Mouse (Mus musculus) activated CD4-positive, CD25-positive, alpha-beta regulatory T cell, adult 4 months (primary cell): ENCODE measurements around the gene Olfr967. TPM values are rescaled to one million over a fixed set of nuclear protein-coding genes. Genes with fewer than 3 reads are reported as not detected.
"Not testable (repeated sequence)": the region's sequence is repeated elsewhere in the genome, so short reads cannot be mapped to it uniquely, and the experiment has no call there.

ENCODE experiments used
- ATAC-seq: one replicate; pipeline ENCODE4 v1.8.0; 2017
- polyA plus RNA-seq, 2 experiments: library from polyadenylated mRNA; unstranded; fragments of 100-300 nt; shearing (Covaris generic); gene quantifications; one replicate each; pipeline ENCODE4 v1.2.1; 2017

Olfr967 gene
- not detected for polyA plus RNA-seq

DNA sequence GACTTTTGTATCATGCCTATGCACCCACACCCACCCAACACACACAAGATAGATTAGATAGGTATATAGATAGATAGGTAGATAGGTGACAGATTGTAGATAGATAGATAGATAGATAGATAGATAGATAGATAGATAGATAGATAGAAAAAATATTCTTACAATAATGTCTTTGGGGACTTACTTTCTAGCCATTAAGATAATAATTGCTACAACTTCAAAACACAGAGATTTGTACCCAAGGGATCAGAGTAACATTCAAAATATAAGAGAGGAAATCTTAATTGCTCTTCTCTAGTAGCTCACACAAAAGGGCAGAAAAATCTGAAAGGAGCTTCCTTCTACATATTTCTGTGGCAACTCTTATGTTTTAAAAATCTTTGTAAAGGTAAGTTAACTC is at the start of gene Olfr967:
Gene Olfr967 (plus strand): TSS at position 301 of the 400 bp plus-strand sequence.
- ATAC-seq, result no peak

DNA sequence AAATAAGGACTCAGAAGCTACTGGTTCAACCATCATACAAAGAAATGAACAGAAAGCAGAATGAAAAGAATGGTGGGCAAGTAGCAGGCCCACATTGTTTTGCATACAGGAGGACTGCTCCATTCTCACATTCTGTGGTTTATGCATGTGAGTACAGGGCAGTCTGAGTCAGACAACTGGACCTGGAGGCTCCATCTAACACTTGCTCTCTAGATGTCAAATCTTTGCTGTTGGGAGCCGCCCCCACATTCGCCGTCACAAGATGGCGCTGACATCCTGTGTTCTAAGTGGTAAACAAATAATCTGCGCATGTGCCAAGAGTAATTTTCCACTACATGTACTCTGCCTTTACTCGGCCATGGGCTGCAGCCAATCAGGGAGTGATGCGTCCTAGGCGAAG is 44.9 kb upstream of the Olfr967 start:
- not testable (repeated sequence) for ATAC-seq

DNA sequence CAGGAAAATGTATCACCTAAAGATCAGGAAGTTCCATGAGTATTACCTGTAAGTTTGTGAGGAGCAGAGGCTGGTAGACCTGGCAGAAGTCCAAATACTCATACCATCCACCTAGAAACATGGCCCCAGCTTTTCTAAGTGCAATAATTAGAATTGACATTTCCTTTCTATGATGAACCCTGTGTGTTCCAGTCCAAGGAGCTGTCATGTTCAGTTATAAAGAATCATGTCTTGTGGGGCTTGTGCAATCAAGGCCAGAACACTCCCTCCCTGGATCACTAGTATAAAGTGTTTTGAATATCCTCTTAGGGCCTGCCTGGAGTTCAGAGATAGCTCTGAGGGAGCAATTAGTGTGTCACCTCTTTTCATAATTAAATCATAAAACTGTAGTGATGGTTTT is 39.0 kb upstream of the Olfr967 start, which contains the start of gene Olfr149:
Gene Olfr149 (minus strand): TSS at position 101 of the 400 bp plus-strand sequence.
- no peak for ATAC-seq

DNA sequence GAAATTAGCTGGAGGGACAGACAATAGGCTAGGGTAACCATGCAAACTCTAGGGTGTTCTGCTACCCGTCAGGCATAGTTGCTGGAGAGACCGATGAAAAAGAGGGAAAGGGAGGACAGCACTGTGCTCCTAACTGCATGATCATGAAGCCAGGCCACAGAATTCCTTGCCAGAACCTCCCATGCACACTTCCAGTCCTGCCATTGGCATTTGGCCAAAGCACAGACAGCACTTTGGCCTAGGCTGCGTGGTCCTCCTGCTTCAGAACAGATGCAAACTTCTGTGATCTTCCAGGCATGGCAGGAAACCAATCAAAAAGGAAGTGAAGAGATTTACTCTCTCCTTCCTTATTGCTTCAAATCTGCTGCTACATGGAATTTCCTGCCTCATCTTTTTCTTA is 37.1 kb upstream of the Olfr967 start:
- ATAC-seq, result no peak

DNA sequence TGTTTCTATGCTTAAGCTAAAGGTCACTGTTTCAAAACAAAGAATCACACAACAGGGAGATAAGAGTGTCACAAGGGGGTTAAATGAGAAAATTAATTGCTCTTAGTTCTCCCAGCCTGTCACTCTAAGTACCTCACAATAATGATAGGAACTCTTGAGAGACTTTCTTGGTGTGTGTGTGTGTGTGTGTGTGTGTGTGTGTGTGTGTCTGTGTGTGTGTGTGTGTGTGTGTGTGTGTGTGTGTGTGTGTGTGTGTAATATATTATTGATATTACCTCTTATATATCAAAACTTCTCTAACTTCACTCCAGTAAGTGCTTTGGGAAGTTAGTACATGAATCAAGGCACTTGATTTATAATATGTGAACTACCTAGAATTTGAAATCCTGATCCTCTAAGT is 35.0 kb upstream of the Olfr967 start, which contains the start of gene Olfr965:
Gene Olfr965 (plus strand): TSS at position 301 of the 400 bp plus-strand sequence.
- ATAC-seq, result no peak

DNA sequence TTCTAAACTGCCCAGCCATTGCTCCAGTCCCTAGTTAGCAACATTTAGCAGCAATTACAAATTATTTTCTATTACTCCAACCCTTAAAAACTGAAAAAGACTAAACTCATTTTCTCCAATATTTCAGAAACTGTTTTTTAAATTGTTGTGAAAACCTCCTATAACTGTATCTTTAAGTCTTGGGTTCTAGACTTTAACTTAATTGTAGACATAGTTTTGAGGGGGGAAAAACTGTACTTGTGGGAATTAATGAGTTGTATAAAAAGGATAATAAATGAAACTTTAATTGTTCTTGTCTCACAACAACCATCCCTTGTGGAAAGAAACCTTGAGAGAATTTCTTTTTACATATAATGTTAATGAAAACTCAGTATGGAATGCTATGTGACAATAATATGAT is 15.4 kb upstream of the Olfr967 start, which contains the start of gene Olfr150:
Gene Olfr150 (plus strand): TSS at position 301 of the 400 bp plus-strand sequence.
- no peak for ATAC-seq

DNA sequence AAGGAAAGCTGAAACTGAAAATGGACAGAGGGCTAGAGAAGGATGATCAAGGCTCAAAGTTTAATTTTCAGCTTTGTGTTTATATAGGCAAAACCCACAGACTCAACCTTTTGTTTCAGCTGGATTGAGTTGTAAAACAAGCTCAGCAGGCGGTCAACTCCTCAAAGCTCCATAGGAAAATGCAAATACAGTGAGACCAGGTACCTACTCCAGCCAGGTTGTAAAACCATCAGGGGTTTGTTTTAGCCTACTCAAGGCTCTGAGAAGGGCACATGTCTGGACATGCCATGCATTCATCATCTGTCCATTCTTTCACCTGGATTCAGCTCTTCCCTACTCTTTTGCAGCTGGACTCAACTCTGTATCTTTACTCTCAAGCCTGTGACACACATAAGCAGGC is 5.3 kb upstream of the Olfr967 start:
- no peak for ATAC-seq

DNA sequence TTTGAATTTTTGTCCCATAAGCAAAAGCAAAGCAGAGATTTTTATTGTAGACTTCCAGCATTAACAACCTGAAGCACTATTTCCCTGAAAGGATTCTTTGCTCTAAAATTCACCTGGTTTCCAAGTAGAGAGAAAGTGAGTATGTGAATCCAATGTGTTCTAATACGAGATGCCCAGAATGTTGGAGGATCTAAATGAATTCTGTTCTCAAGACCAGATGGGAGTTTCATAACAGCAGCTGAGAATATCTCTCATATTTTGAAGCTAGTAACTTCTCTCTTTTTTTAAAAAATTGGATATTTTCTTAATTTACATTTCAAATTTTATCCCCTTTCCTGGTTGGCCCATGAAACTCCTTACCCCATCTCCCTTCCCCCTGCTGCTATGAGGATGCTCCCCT is 379 bp downstream of the Olfr967 start:
- ATAC-seq, result no peak

DNA sequence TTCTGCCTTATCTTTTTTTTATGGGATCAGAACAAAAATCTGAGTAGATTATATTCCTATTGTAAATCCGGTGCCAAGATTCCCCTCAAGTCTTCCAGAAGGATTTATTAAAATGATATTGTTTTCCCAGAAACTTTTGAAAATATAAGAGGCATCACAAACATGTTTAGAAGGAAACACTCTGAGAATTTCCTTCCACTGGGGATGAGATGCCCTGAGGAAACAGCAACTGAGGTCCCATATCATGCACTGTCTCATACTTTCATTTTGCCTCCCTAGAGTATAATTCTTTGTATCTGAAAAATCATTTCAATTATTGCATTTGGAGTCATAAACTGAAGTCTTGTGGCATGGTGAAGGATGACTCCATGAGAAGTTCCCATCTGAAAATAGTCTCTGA is 37.1 kb downstream of the Olfr967 start, which contains the start of gene Olfr968:
Gene Olfr968 (minus strand): TSS at position 101 of the 400 bp plus-strand sequence.
- no peak for ATAC-seq

DNA sequence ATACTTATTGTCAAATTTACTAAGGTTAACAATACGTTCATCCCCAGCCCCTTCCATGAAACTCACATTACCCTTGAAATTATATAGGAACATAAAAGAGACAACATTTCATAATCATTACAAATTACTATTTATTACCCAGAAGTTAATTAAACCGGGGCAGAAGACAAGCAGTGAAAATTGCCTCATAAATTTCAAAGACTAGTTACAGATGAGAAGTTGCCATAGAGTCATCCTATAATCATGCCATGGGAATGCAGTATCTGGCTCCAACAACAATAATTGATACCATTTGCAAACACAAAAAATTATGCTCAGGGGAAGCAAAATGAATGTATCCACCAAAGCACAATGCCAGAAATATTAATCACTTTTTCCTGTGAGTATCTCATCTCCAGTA is 44.5 kb downstream of the Olfr967 start, which contains the start of gene Olfr969:
Gene Olfr969 (plus strand): TSS at position 388 of the 400 bp plus-strand sequence.
- no peak for ATAC-seq

Other genes starting within 250 kb of the Olfr967 start
- not detected for gene Olfr957, start 230.4 kb upstream of the Olfr967 start, polyA plus RNA-seq
- gene Olfr958, start 192.2 kb upstream of the Olfr967 start, polyA plus RNA-seq, result not detected
- gene Olfr959, start 170.7 kb upstream of the Olfr967 start, polyA plus RNA-seq, result not detected
- gene AW551984, start 141.8 kb upstream of the Olfr967 start, polyA plus RNA-seq, result not detected
- gene Olfr148, start 135.6 kb upstream of the Olfr967 start, polyA plus RNA-seq, result not detected
- gene Olfr960, start 124.9 kb upstream of the Olfr967 start, polyA plus RNA-seq, result not detected
- gene Olfr961, start 101.2 kb upstream of the Olfr967 start, polyA plus RNA-seq, result under 1 TPM in 1 of 2 experiments, not detected in 1; 0.18 TPM
- gene Olfr963, start 79.0 kb upstream of the Olfr967 start, polyA plus RNA-seq, result not detected
- under 1 TPM in 1 of 2 experiments, not detected in 1; 0.44 TPM for gene Olfr149, start 39.1 kb upstream of the Olfr967 start, polyA plus RNA-seq
- not detected for gene Olfr965, start 34.9 kb upstream of the Olfr967 start, polyA plus RNA-seq
- not detected for gene Olfr150, start 15.3 kb upstream of the Olfr967 start, polyA plus RNA-seq
- not detected for gene Olfr968, start 37.0 kb downstream of the Olfr967 start, polyA plus RNA-seq
- not detected for gene Olfr969, start 44.7 kb downstream of the Olfr967 start, polyA plus RNA-seq
- not detected for gene Olfr970, start 62.6 kb downstream of the Olfr967 start, polyA plus RNA-seq
- gene Olfr971, start 90.6 kb downstream of the Olfr967 start, polyA plus RNA-seq, result not detected
- not detected for gene Olfr972, start 120.2 kb downstream of the Olfr967 start, polyA plus RNA-seq
- not detected for gene Olfr229, start 161.1 kb downstream of the Olfr967 start, polyA plus RNA-seq
- under 1 TPM in 1 of 2 experiments, not detected in 1; 0.24 TPM for gene Olfr974, start 191.3 kb downstream of the Olfr967 start, polyA plus RNA-seq
- gene Olfr975, start 205.8 kb downstream of the Olfr967 start, polyA plus RNA-seq, result not detected
- not detected for gene Olfr976, start 214.9 kb downstream of the Olfr967 start, polyA plus RNA-seq
- not detected for gene Olfr978, start 245.9 kb downstream of the Olfr967 start, polyA plus RNA-seq